Mouse (Mus musculus) forebrain, embryonic 14.5 days (tissue): Measurements from ENCODE around the gene Cacna2d2. TPM values are rescaled to one million over a fixed set of nuclear protein-coding genes. Genes with fewer than 3 reads are reported as not detected.
A peak's percentile ranks its signal among the peaks of the same experiment; 100 is the strongest.

ENCODE experiments used
- ATAC-seq: fragments of 200-750 bp; cut with Nextera tagmentation; 2 replicates; pipeline ENCODE4 v1.8.0; 2017; ENCODE audit warnings: mild to moderate bottlenecking, moderate library complexity
- DNase-seq: peaks from one replicate; pipeline ENCODE4 v3.0.0-alpha.2; 2015; ENCODE audit warnings: low spot score
- H3K27ac ChIP-seq: fragments of 300-500 bp; sonication (generic); 2 replicates; pipeline ENCODE4 v1.5.1; 2014; ENCODE audit warnings: low read depth, mild to moderate bottlenecking, control low read depth, low read length, moderate library complexity
- H3K27me3 ChIP-seq: fragments of 300-500 bp; sonication (generic); replicated peaks from 2 replicates; pipeline ENCODE4 v1.6.1; 2014; ENCODE audit warnings: low read length, control low read depth, mixed read lengths; ENCODE audit not compliant: control insufficient read depth, insufficient read depth
- H3K36me3 ChIP-seq: fragments of 300-500 bp; sonication (generic); 2 replicates; pipeline ENCODE4 v1.6.1; 2014; ENCODE audit warnings: low read length, control low read depth; ENCODE audit not compliant: control insufficient read depth, insufficient read depth
- H3K4me1 ChIP-seq: fragments of 300-500 bp; sonication (generic); 2 replicates; pipeline ENCODE4 v1.6.1; 2014; ENCODE audit warnings: antibody characterized with exemption, low read length, control low read depth; ENCODE audit not compliant: control insufficient read depth, insufficient read depth
- H3K4me2 ChIP-seq: fragments of 300-500 bp; sonication (generic); 2 replicates; pipeline ENCODE4 v1.6.1; 2014; ENCODE audit warnings: mild to moderate bottlenecking, control low read depth, low read length
- H3K4me3 ChIP-seq: fragments of 300-500 bp; sonication (generic); 2 replicates; pipeline ENCODE4 v1.5.1; 2014; ENCODE audit warnings: low read depth, low read length, control low read depth
- H3K9ac ChIP-seq: fragments of 300-500 bp; sonication (generic); 2 replicates; pipeline ENCODE4 v1.6.1; 2014; ENCODE audit warnings: mild to moderate bottlenecking, low read length, control low read depth, moderate library complexity
- H3K9me3 ChIP-seq: fragments of 300-500 bp; sonication (generic); replicated peaks from 2 replicates; pipeline ENCODE4 v1.6.1; 2016; ENCODE audit warnings: low read length, control low read depth, mixed read lengths; ENCODE audit not compliant: control insufficient read depth
- WGBS: fragments of 180-500 bp; shearing (Covaris S2); extraction: QIAGEN DNeasy Blood & Tissue Kit; methylation state at CpG from one replicate; pipeline ENCODE4 v1.1.7; 2014; 5-methylcytosine and 5-hydroxymethylcytosine counted together
- polyA plus RNA-seq: library from polyadenylated mRNA; unstranded; fragments of >200 nt; fragmentation: Nextera tagmentation; extraction: Ambion mirVana; gene quantifications from 2 replicates; pipeline ENCODE4 v1.2.1, GENCODE M21; 2014

Cacna2d2 gene
- polyA plus RNA-seq, 1 experiment from 2014 or later, result 4.2 TPM

- no peak; the same call in 1 of the 2 replicates for ATAC-seq
- Histone ChIP-seq H3K9me3 (no peaks in the 10 kb centered on the region), H3K27ac (peak overlapping the region; percentile 73), H3K4me1 (peaks cover 30% of the 10 kb centered on the region), H3K4me2 (peak overlapping the region; percentile 29), H3K27me3 (no peaks in the 10 kb centered on the region), H3K4me3 (no peak overlapping the region), H3K9ac (peak overlapping the region; percentile 9; the same call in 1 of the 2 replicates), H3K36me3 (no peaks in the 10 kb centered on the region)
- 5% methylated on average over 14 of the region's 14 CpGs for WGBS
- DNase-seq, result peak; percentile 66
These were observed 80.2 kb downstream of the Cacna2d2 start for GRCm38 (mm10) chr9:107479593-107479992.

GRCm38 (mm10) chr9:107480477-107481069, 81.2 kb downstream of the Cacna2d2 start:
- Histone ChIP-seq H3K4me3 (no peak overlapping the region), H3K27ac (peak overlapping the region; percentile 73), H3K9me3 (no peaks in the 10 kb centered on the region), H3K9ac (peak overlapping the region; percentile 25; the same call in 1 of the 2 replicates), H3K36me3 (no peaks in the 10 kb centered on the region), H3K4me1 (peaks cover 40% of the 10 kb centered on the region), H3K4me2 (no peak overlapping the region), H3K27me3 (no peaks in the 10 kb centered on the region)
- 3% methylated on average over 9 of the region's 9 CpGs for WGBS
- peak; percentile 15; the same call in 1 of the 2 replicates for ATAC-seq
- DNase-seq, result peak; percentile 52

GRCm38 (mm10) chr9:107481340-107481739, 81.9 kb downstream of the Cacna2d2 start:
- Histone ChIP-seq H3K27ac (no peak overlapping the region), H3K4me3 (no peak overlapping the region), H3K36me3 (no peaks in the 10 kb centered on the region), H3K9me3 (no peaks in the 10 kb centered on the region), H3K9ac (no peak overlapping the region), H3K4me2 (no peak overlapping the region), H3K27me3 (no peaks in the 10 kb centered on the region), H3K4me1 (peaks cover 47% of the 10 kb centered on the region)
- ATAC-seq (no peak), DNase-seq (peak; percentile 49)
- 9% methylated on average over 16 of the region's 16 CpGs for WGBS

- H3K4me1 ChIP-seq, result peaks cover 53% of the 10 kb centered on the region
- no peaks in the 10 kb centered on the region for H3K9me3 ChIP-seq
- WGBS, result 86% methylated on average over 9 of the region's 9 CpGs
- H3K36me3 ChIP-seq, result no peaks in the 10 kb centered on the region
- H3K27ac ChIP-seq, result peak overlapping the region; percentile 29; the same call in 1 of the 2 replicates
- H3K27me3 ChIP-seq, result no peaks in the 10 kb centered on the region
- no peak overlapping the region for H3K9ac ChIP-seq
- H3K4me2 ChIP-seq, result no peak overlapping the region
- DNase-seq (no peak), ATAC-seq (no peak)
- no peak overlapping the region for H3K4me3 ChIP-seq
These were observed 82.6 kb downstream of the Cacna2d2 start for GRCm38 (mm10) chr9:107482004-107482403.

GRCm38 (mm10) chr9:107482770-107483169, 83.4 kb downstream of the Cacna2d2 start:
- H3K4me1 ChIP-seq, result peaks cover 53% of the 10 kb centered on the region
- ATAC-seq, result no peak

GRCm38 (mm10) chr9:107483714-107484113, 84.3 kb downstream of the Cacna2d2 start:
- ATAC-seq, result no peak
- DNase-seq, result no peak
- 94% methylated on average over 5 of the region's 5 CpGs for WGBS
- peak overlapping the region; percentile 86; the same call in 1 of the 2 replicates for H3K27ac ChIP-seq
- no peak overlapping the region for H3K4me3 ChIP-seq
- H3K9me3 ChIP-seq, result no peaks in the 10 kb centered on the region
- no peak overlapping the region for H3K9ac ChIP-seq
- no peaks in the 10 kb centered on the region for H3K27me3 ChIP-seq
- H3K4me1 ChIP-seq, result peaks cover 53% of the 10 kb centered on the region
- no peak overlapping the region for H3K4me2 ChIP-seq
- no peaks in the 10 kb centered on the region for H3K36me3 ChIP-seq

More at GRCm38 (mm10) chr9:107482770-107483169, 83.4 kb downstream of the Cacna2d2 start:
- no peak overlapping the region for H3K9ac ChIP-seq
- no peaks in the 10 kb centered on the region for H3K27me3 ChIP-seq
- no peak overlapping the region for H3K4me3 ChIP-seq
- no peaks in the 10 kb centered on the region for H3K9me3 ChIP-seq
- H3K4me2 ChIP-seq, result no peak overlapping the region
- no peak for DNase-seq
- H3K27ac ChIP-seq, result no peak overlapping the region
- H3K36me3 ChIP-seq, result no peaks in the 10 kb centered on the region
- 90% methylated on average over 4 of the region's 4 CpGs for WGBS

GRCm38 (mm10) chr9:107484302-107484701, 84.9 kb downstream of the Cacna2d2 start:
- ATAC-seq, result peak; percentile 83

GRCm38 (mm10) chr9:107484766-107485165, 85.4 kb downstream of the Cacna2d2 start:
- no peaks in the 10 kb centered on the region for H3K36me3 ChIP-seq
- no peaks in the 10 kb centered on the region for H3K9me3 ChIP-seq
- WGBS, result 68% methylated on average over 6 of the region's 6 CpGs
- peak overlapping the region; percentile 1; the same call in 1 of the 2 replicates for H3K4me2 ChIP-seq
- H3K4me1 ChIP-seq, result peaks cover 43% of the 10 kb centered on the region
- ATAC-seq (no peak), DNase-seq (no peak)
- no peak overlapping the region for H3K4me3 ChIP-seq
- H3K27ac ChIP-seq, result peak overlapping the region; percentile 86
- H3K9ac ChIP-seq, result peak overlapping the region; percentile 41; the same call in 1 of the 2 replicates
- H3K27me3 ChIP-seq, result no peaks in the 10 kb centered on the region

More at GRCm38 (mm10) chr9:107484302-107484701, 84.9 kb downstream of the Cacna2d2 start:
- no peaks in the 10 kb centered on the region for H3K27me3 ChIP-seq
- H3K4me3 ChIP-seq, result no peak overlapping the region
- no peak overlapping the region for H3K4me2 ChIP-seq
- peak; percentile 94 for DNase-seq
- no peaks in the 10 kb centered on the region for H3K9me3 ChIP-seq
- peak overlapping the region; percentile 41; the same call in 1 of the 2 replicates for H3K9ac ChIP-seq
- WGBS, result 7% methylated on average over 17 of the region's 17 CpGs
- no peaks in the 10 kb centered on the region for H3K36me3 ChIP-seq
- H3K4me1 ChIP-seq, result peaks cover 48% of the 10 kb centered on the region
- peak overlapping the region; percentile 86 for H3K27ac ChIP-seq

GRCm38 (mm10) chr9:107486086-107486485, 86.7 kb downstream of the Cacna2d2 start:
- peak; percentile 76 for DNase-seq

More at GRCm38 (mm10) chr9:107486086-107486485, 86.7 kb downstream of the Cacna2d2 start:
- peak; percentile 33 for ATAC-seq
- Histone ChIP-seq H3K9me3 (no peaks in the 10 kb centered on the region), H3K27me3 (no peaks in the 10 kb centered on the region), H3K4me1 (peaks cover 33% of the 10 kb centered on the region), H3K4me3 (no peak overlapping the region), H3K36me3 (no peaks in the 10 kb centered on the region), H3K4me2 (no peak overlapping the region), H3K27ac (peak overlapping the region; percentile 86; the same call in 1 of the 2 replicates), H3K9ac (no peak overlapping the region)
- 7% methylated on average over 10 of the region's 10 CpGs for WGBS
